ENCODE assay signal across 14 mouse cellular contexts in genomic region chr8:109759426-109759825, GRCm38 (mm10).
"Had no signal": no experiment of that assay in that cellular context is flagged by ENCODE, and none has a peak within 500 bp of the region (broad histone marks: within the 10 kb centered on the region; RNA-seq: fewer than 3 reads in every experiment).

No protein-coding gene starts in this region.

- H3K4me1 ChIP-seq: midbrain, embryonic 10.5 days; midbrain, embryonic 12.5 days; midbrain, embryonic 15.5 days; neural tube, embryonic 12.5 days; stomach, embryonic 15.5 days had no signal

- H3K9ac ChIP-seq: lung, embryonic 14.5 days; midbrain, embryonic 12.5 days; midbrain, embryonic 15.5 days; neural tube, embryonic 12.5 days; stomach, embryonic 15.5 days had no signal

- H3K4me2 ChIP-seq: lung, embryonic 14.5 days; midbrain, embryonic 12.5 days; midbrain, embryonic 15.5 days; neural tube, embryonic 12.5 days; stomach, embryonic 15.5 days had no signal

- H3K27ac ChIP-seq: midbrain, embryonic 10.5 days; midbrain, embryonic 12.5 days; midbrain, embryonic 15.5 days; neural tube, embryonic 12.5 days; stomach, embryonic 15.5 days; stomach, postnatal 0 days had no signal

- H3K27me3 ChIP-seq: midbrain, embryonic 12.5 days; midbrain, embryonic 15.5 days; neural tube, embryonic 12.5 days; stomach, embryonic 15.5 days had no signal

- H3K4me3 ChIP-seq: midbrain, embryonic 10.5 days; midbrain, embryonic 12.5 days; midbrain, embryonic 15.5 days; neural tube, embryonic 12.5 days; stomach, embryonic 15.5 days had no signal

- DNase-seq: lung, adult 18-20 months; lung, embryonic 14.5 days; lung, postnatal 10 days; lung, postnatal 4 days; right cerebral cortex, postnatal 14 days; thymus, adult 2 months; thymus, postnatal 25 days; thymus, postnatal 4 days had no signal

- ATAC-seq: midbrain, embryonic 15.5 days had no signal

- H3K36me3 ChIP-seq: midbrain, embryonic 10.5 days; midbrain, embryonic 12.5 days; midbrain, embryonic 15.5 days; neural tube, embryonic 12.5 days; stomach, embryonic 15.5 days had no signal

- H3K9me3 ChIP-seq: midbrain, embryonic 15.5 days; stomach, embryonic 15.5 days had no signal
